Mouse (Mus musculus): ENCODE measurements around the gene Cmpk1. TPM values are rescaled to one million over a fixed set of nuclear protein-coding genes. Genes with fewer than 3 reads are reported as not detected.

The Cmpk1 gene
- polyA plus RNA-seq, 1 experiment from 2014 or later = 163 TPM

DNA sequence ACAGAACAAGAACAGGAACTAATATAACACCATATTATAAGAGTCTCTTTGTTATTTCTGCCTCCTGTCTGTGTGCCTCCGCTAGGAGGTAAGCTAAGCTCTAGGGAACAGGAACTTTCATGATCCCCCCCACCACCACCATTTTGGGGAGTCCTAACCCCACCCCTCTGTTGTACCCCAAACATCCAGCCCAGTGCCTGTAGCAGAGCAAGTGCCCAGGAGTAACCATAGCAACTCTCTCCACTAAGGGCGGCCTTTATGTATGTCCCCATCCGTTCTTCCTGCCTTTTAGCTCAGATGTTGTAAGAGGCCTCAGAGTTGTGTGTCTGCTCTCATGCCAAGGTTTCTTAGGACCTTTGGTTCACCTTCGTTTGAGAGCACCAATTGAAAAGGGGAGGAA, 44.9 kb downstream of the Cmpk1 start:
- no peak for ATAC-seq
- Histone ChIP-seq H3K36me3 (no peaks in the 10 kb centered on the region), H3K9ac (replicated peaks) (no peak overlapping the region), H3K4me2 (replicated peaks) (no peak overlapping the region), H3K4me1 (replicated peaks) (peaks cover 3% of the 10 kb centered on the region; the same call in 1 of the 2 replicates), H3K4me3 (replicated peaks) (no peak overlapping the region), H3K27me3 (peaks cover 18% of the 10 kb centered on the region), H3K9me3 (no peaks in the 10 kb centered on the region), H3K27ac (no peak overlapping the region)
- WGBS = 40% methylated on average over 4 of the region's 4 CpGs

DNA sequence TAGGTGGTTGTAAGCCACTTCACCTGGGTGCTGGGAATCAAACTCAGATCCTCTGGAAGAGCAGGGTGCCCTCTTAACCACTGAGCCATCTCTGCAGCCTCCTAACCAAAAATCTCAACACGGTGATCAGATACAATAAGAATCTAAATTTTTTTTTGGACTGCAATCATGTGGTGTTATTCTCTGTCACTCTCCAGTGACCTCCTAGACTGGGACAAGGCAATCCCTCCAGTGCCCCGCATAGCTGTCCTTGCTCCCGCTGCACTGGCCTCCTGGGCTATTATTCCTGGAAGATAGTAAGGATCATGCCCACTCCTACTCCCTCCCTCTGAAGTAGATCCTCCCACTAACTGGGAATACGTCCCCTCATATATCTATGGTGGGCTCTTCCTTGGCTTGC, 45.7 kb downstream of the Cmpk1 start:
- Histone ChIP-seq H3K36me3 (no peaks in the 10 kb centered on the region), H3K4me2 (replicated peaks) (no peak overlapping the region), H3K27ac (no peak overlapping the region), H3K4me1 (replicated peaks) (peaks cover 3% of the 10 kb centered on the region; the same call in 1 of the 2 replicates), H3K4me3 (replicated peaks) (no peak overlapping the region), H3K9me3 (no peaks in the 10 kb centered on the region), H3K27me3 (peaks cover 14% of the 10 kb centered on the region), H3K9ac (replicated peaks) (no peak overlapping the region)
- 79% methylated on average over 4 of the region's 4 CpGs for WGBS
- no peak for ATAC-seq

DNA sequence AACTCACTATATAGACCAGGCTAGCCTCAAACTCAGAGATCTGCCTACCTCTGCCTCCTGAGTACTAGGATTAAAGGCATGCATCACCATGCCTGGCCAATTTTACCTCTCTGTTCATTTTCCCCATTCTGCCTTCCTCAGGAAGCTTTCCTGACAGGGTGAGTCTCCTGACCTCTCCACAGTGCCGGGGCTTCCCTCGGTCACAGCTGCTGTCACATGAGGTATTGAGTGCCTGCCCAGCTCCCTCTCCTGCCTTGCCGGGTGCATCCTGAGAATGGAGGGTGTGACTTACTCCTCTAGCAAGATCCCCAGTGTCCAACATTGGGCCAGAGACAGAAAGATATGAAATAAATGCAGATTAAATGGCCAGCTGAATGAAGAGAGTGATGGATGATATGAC, 48.8 kb downstream of the Cmpk1 start:
- Histone ChIP-seq H3K36me3 (no peaks in the 10 kb centered on the region), H3K27me3 (peaks cover 5% of the 10 kb centered on the region), H3K4me2 (replicated peaks) (no peak overlapping the region), H3K4me3 (replicated peaks) (no peak overlapping the region), H3K9ac (replicated peaks) (no peak overlapping the region), H3K9me3 (no peaks in the 10 kb centered on the region), H3K4me1 (replicated peaks) (peaks cover 3% of the 10 kb centered on the region; the same call in 1 of the 2 replicates), H3K27ac (no peak overlapping the region)
- ATAC-seq = no peak
- WGBS = 70% methylated on average over 3 of the region's 3 CpGs

DNA sequence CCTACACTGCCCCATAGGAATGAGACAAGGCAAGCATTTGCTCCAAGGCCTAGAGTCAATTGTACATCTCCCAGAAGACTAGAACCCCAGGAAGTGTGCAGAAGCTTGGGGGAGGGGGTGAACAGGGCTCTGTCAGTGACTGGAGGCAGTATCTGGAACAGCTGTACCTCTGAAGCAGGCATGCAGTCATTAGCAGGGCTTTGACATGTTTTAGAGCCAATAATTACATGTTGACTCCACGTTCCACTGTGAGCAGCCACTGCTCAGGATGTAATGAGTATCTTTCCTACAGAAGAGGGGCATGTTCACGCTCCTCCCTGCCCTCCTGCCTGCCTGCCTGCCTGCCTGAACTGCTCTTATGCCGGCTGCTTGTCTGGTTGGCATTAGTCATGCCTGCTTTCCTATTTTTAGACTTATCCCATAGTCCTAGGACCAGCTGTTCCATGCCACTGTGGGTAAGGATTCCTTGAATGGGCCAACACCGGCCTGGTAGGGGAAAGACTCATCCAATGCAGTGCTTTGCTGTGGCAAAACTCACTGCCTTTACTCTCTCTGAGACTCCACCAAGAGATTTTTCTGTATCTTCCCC, 49.5 kb downstream of the Cmpk1 start:
- ATAC-seq = 0 out of 2 replicates have a peak, but pooled peaks have one; percentile 30
- no peaks in the 10 kb centered on the region for H3K9me3 ChIP-seq
- H3K9ac ChIP-seq (replicated peaks) = no peak overlapping the region
- H3K4me3 ChIP-seq (replicated peaks) = no peak overlapping the region
- WGBS = 62% methylated on average over 4 of the region's 4 CpGs
- peaks cover 5% of the 10 kb centered on the region; the same call in 1 of the 2 replicates for H3K27me3 ChIP-seq
- H3K4me1 ChIP-seq (replicated peaks) = peaks cover 3% of the 10 kb centered on the region; the same call in 1 of the 2 replicates
- H3K27ac ChIP-seq = no peak overlapping the region
- no peak overlapping the region for H3K4me2 ChIP-seq (replicated peaks)
- H3K36me3 ChIP-seq = no peaks in the 10 kb centered on the region

DNA sequence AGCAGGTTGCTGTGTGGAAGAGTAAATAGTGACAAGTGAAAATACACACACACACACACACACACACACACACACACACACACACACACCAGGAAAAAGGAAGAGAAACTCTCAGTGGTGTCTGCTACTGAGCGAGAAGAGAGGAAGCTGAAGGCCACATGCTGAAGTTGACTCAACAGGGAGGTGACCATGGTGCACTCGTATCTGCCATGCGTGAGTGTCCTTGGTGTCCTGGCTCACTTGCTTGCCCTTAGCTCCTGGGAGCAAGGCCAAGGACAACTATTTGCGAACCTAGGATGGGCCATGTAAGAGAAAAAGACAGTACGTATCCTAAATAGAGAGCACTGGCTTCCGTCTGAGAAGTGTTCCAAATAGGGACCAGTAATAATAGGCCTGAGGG, 52.9 kb downstream of the Cmpk1 start:
- no peak overlapping the region for H3K4me2 ChIP-seq (replicated peaks)
- H3K4me1 ChIP-seq (replicated peaks) = no peaks in the 10 kb centered on the region
- ATAC-seq = no peak
- H3K4me3 ChIP-seq (replicated peaks) = no peak overlapping the region
- H3K36me3 ChIP-seq = no peaks in the 10 kb centered on the region
- H3K27me3 ChIP-seq = peaks cover 17% of the 10 kb centered on the region
- H3K27ac ChIP-seq = no peak overlapping the region
- no peak overlapping the region for H3K9ac ChIP-seq (replicated peaks)
- WGBS = 85% methylated on average over 6 of the region's 6 CpGs
- no peaks in the 10 kb centered on the region for H3K9me3 ChIP-seq

DNA sequence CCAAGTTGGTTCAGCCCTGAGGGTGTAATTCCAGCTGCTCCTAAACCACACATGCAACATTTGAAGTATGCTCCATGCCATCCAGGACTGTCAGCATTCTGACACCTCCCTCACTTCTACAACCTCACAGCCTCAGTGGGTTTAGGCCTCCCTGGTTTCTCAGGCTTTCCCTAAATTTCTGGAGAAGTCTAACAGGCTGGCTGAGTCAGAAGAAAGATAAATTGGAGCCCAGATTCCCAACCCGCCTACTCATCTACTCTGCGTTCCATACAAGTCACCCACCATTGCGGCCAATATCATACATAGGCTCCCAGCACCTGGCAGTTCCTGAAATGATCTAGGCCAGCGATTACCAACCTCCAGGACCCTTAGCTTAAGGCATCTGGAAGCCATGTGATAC, 54.3 kb downstream of the Cmpk1 start:
- Histone ChIP-seq H3K27ac (no peak overlapping the region), H3K4me3 (replicated peaks) (no peak overlapping the region), H3K4me1 (replicated peaks) (no peaks in the 10 kb centered on the region), H3K27me3 (peaks cover 23% of the 10 kb centered on the region), H3K9me3 (no peaks in the 10 kb centered on the region), H3K9ac (replicated peaks) (no peak overlapping the region), H3K36me3 (no peaks in the 10 kb centered on the region), H3K4me2 (replicated peaks) (no peak overlapping the region)
- 94% methylated on average over 4 of the region's 4 CpGs for WGBS
- ATAC-seq = no peak

DNA sequence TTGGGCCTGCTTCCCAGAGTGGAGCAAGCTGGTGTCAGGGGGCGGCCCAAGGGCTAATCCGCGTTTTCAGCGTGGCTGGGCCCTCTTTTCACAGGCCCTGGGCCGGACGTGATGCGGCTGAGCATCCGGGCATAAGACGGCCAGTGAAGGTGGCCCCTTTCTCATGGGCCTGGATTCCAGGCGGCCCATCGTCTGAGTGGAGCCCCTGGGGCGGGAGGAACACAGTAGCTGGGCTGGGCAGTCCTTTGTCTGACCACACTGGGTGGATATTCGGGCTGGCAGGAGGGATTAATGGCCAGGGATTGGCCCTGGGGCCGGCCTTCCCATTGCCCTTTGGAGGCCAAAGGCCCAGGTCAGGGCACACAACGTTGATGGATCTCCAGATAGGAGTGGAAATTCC, 57.9 kb downstream of the Cmpk1 start:
- Histone ChIP-seq H3K4me3 (replicated peaks) (no peak overlapping the region), H3K4me2 (replicated peaks) (no peak overlapping the region), H3K27ac (no peak overlapping the region), H3K9ac (replicated peaks) (no peak overlapping the region), H3K4me1 (replicated peaks) (peaks cover 13% of the 10 kb centered on the region), H3K36me3 (no peaks in the 10 kb centered on the region), H3K27me3 (peaks cover 59% of the 10 kb centered on the region), H3K9me3 (no peaks in the 10 kb centered on the region)
- no peak for ATAC-seq
- 7% methylated on average over 15 of the region's 15 CpGs for WGBS

DNA sequence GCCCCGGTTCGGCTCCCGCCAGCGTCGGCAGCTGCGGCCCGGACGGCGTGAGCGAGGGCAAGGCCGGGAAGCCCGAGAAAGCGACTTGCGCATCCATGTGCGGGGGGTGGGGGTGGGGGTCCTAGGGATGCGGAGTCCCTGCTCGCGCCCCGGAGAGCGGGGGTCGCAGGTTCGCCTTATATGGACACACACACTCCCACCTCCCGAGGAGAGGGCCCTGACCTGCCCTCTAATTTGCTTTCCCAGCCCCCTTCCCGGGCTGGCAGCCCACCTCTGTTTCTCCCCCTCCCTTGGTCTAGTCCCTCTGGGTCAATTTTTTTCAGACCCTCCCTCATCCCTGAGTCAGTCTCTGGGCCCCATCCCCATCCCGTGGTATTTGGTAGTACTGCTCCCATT, 61.1 kb downstream of the Cmpk1 start, which contains the start of gene Foxe3:
Gene Foxe3, minus strand, starts transcription at position 97 of the 396 bp plus-strand sequence.
- Histone ChIP-seq H3K36me3 (no peaks in the 10 kb centered on the region), H3K4me3 (replicated peaks) (peak within 1 kb of the TSS; percentile 41), H3K27me3 (peaks cover 82% of the 10 kb centered on the region), H3K4me2 (replicated peaks) (peak within 1 kb of the TSS; percentile 58), H3K27ac (no peak within 1 kb of the TSS), H3K9ac (replicated peaks) (0 out of 2 replicates have a peak within 1 kb of the TSS, but pooled peaks have one; percentile 6), H3K9me3 (no peaks in the 10 kb centered on the region), H3K4me1 (replicated peaks) (peaks cover 13% of the 10 kb centered on the region)
- peak; percentile 32 for ATAC-seq
- under 1% methylated on average over 24 of the region's 25 CpGs for WGBS

DNA sequence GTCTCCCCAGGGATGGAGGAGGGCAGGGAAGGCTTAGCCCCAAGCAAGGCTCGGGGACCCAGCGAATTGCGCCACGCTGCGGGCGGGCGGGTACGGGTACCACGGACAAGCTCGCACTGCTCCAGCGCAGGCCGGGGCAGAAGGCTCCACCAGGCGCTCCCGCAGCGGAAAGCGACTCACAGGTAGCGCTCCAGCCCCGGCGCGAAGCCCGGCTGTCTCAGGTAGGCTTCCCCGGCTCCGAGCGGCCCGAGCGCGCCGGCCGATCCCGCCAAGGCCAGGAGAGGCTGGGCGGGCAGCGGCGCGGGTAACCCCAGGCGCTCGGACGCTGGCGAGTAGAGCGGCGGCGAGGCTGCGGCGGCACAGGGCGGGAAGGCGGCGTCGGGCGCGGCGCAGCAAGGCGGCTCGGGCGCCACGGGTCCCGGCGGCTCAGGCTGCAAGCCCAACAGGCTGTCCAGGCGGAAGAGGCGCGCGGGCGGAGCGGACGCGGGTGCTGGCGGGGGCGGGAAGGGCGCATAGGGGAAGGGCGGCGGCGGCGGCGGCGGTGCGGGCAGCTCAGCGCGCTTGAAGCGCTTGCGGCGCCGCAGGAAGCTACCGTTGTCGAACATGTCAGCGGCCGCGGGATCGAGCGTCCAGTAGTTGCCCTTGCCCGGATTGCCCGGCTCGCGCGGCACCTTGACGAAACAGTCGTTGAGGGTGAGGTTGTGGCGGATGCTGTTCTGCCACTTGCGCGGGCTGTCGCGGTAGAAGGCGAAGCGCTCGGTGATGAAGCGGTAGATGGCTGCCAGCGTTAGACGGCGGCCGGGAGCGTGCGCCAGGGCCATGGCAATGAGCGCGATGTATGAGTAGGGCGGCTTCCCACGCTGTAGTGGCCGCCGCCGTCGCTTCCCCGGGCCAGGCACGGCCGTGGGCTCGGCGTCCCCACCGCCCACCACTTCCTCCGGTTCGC, 61.8 kb downstream of the Cmpk1 start:
- ATAC-seq = peak; percentile 50
- no peaks in the 10 kb centered on the region for H3K36me3 ChIP-seq
- peaks cover 85% of the 10 kb centered on the region for H3K27me3 ChIP-seq
- 0 out of 2 replicates have a peak overlapping the region, but pooled peaks have one; percentile 6 for H3K9ac ChIP-seq (replicated peaks)
- H3K4me2 ChIP-seq (replicated peaks) = peak overlapping the region; percentile 58
- H3K27ac ChIP-seq = no peak overlapping the region
- WGBS = under 1% methylated on average over 104 of the region's 125 CpGs
- peak overlapping the region; percentile 41 for H3K4me3 ChIP-seq (replicated peaks)
- H3K4me1 ChIP-seq (replicated peaks) = peaks cover 13% of the 10 kb centered on the region
- H3K9me3 ChIP-seq = no peaks in the 10 kb centered on the region

DNA sequence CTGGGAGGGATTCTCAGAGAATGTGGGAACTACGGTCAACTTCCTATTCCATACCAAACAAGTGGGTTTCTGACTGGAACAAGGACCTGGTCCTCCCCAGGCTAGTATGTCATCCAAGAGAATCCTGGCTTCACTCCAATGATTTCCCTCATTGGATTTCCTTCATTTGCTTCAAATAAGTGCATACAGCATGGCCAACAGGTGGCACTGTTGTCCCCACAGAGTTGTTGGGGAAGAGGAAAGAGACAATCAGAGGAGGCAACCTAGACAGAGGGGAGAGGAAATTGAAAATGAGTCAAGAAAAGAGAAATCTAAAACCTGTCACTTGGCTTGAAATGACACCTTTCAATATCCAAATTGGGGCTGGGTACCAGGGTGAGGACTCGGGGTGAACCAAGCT, 70.0 kb downstream of the Cmpk1 start:
- Histone ChIP-seq H3K4me2 (replicated peaks) (no peak overlapping the region), H3K4me1 (replicated peaks) (no peaks in the 10 kb centered on the region), H3K4me3 (replicated peaks) (no peak overlapping the region), H3K27me3 (peaks cover 88% of the 10 kb centered on the region), H3K36me3 (no peaks in the 10 kb centered on the region), H3K9ac (replicated peaks) (no peak overlapping the region), H3K27ac (no peak overlapping the region), H3K9me3 (no peaks in the 10 kb centered on the region)
- WGBS = 42% methylated on average over 2 of the region's 2 CpGs
- ATAC-seq = no peak

DNA sequence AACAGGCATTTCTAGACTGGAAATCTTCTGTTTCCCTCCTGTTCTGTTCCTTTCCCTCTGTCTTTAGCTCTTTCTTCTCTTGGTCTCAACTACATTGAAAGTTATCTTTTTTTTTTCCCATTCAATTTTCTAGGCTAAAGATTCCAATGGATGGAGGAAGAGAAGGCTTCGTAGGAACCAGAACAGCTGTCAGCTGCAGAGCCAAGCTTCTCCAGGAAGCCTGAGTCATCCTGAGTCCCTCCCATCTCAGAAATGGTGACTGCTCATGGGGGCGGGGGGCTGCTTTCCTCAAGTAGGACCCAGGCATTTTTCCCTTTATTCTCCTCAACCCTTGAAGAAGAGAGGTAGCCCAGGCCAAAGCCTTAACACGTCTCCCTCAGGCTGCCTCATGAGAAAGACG, 71.0 kb downstream of the Cmpk1 start:
- Histone ChIP-seq H3K36me3 (no peaks in the 10 kb centered on the region), H3K27me3 (peaks cover 88% of the 10 kb centered on the region), H3K9ac (replicated peaks) (no peak overlapping the region), H3K4me3 (replicated peaks) (no peak overlapping the region), H3K9me3 (no peaks in the 10 kb centered on the region), H3K4me1 (replicated peaks) (no peaks in the 10 kb centered on the region), H3K27ac (no peak overlapping the region), H3K4me2 (replicated peaks) (no peak overlapping the region)
- ATAC-seq = no peak
- 31% methylated on average over 4 of the region's 4 CpGs for WGBS

DNA sequence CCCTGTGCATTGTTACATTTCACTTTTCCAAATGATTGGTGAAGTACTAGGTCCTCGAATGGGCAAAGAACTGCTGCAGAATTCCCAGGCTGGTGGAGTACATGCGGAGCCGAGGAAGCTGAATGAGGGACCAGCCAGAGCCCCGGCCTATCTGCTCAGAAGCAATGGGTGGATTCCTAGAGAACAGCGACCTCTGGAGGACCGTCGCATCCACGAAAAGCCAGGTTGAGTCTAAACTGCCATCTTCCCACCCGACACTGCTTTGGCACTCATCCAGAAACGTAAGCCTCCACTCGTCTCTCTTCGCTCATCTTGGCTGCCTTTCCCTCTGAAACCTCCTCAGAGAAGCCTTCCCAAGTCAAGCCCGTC, 73.5 kb downstream of the Cmpk1 start:
- Histone ChIP-seq H3K27me3 (peaks cover 95% of the 10 kb centered on the region), H3K9me3 (no peaks in the 10 kb centered on the region), H3K36me3 (no peaks in the 10 kb centered on the region), H3K27ac (no peak overlapping the region), H3K4me3 (replicated peaks) (no peak overlapping the region), H3K4me2 (replicated peaks) (no peak overlapping the region), H3K9ac (replicated peaks) (no peak overlapping the region), H3K4me1 (replicated peaks) (peaks cover 10% of the 10 kb centered on the region)
- 0% methylated on average over 13 of the region's 13 CpGs for WGBS
- ATAC-seq = 0 out of 2 replicates have a peak, but pooled peaks have one; percentile 25
